Mouse (Mus musculus) thymus, postnatal 10 days (tissue): Measurements from ENCODE around the gene Knop1.

Experiments
- DNase-seq, 2 experiments: peaks; one replicate each; pipeline ENCODE4 v3.0.0; 2021; ENCODE audit warnings: low spot score in 2 of 2

The Knop1 gene

DNA sequence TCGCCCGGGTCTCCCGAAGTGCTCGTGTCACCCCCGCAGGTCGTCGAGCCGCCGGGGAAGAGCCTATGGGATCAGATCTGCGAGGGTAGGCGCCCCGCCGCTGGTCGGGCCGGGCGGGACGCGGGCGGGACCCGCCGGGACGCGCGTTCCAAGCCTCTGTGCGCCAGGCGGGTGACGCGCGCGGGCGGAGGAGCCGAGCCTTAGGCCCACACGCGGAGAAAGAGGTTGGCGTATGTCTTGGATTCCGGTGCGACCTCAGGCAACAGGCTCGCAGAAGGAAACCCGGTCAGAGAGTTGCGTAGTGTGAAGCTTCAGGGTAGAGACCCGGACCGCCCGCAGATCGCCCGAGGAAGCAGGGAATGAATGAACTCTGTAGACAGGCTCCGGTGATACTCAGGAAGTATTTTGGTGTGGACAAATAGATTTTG, at the start of gene Knop1:
Gene Knop1, minus strand, starts transcription at position 378 of the 428 bp plus-strand sequence.
- no peak for DNase-seq

DNA sequence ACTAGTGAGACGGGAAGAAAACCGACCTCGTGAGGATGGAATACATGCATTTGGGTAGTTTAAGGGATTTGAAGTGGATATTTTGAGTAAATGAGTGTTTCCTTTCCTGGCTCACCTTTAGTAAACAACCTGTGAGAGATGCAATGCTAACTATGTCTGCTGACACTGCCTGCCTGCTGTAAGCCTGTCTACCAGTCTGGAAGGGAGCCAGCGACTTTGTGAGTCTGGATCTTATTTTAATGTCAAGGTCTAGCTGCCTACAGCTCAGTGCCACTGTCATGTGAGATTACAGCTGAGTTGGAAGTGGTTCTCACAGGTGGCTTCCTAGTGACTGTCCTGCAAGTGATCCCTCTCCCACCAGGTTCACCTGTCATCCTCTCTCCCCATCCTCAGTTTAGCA, 48.5 kb upstream of the Knop1 start:
- no peak for DNase-seq

DNA sequence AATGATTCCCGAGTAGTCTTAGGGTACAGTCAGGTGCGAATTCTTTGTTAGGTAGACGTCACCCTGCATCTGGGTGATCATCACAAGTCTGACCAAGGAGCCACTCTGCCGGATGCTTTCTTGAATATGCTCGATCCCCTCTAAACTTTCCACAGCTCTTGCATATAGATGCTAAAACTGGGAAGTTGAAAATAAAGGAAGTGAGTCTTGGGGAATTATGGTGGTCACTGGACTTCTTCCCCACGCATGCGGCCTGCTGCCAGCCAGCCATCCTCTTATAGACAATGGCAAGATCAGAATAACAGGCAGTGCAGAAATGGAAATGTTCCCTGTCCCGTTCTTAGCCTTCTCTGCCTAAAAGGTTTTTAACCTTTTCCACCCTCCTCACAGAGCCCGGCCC, 47.8 kb upstream of the Knop1 start:
- DNase-seq = no peak

DNA sequence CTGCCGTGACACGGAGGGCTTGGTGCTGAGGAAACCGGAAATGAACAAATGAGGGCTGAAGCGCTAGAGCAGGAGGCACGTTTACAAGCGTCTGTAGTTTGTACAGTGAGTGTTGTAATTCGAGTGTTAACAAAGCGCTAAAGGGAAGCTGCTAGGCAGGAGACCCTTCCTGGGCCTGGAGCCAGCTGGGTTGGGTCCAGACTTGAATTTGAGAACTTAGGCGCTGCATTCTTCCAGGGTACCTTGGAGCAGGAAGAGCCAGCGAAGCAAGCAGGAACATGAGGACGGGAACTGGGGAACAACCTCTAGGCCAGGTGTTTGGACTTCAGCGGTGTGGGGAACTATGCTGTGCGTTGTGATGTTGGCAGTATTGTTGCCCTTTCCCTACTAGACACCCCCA, 46.9 kb upstream of the Knop1 start:
- no peak for DNase-seq

DNA sequence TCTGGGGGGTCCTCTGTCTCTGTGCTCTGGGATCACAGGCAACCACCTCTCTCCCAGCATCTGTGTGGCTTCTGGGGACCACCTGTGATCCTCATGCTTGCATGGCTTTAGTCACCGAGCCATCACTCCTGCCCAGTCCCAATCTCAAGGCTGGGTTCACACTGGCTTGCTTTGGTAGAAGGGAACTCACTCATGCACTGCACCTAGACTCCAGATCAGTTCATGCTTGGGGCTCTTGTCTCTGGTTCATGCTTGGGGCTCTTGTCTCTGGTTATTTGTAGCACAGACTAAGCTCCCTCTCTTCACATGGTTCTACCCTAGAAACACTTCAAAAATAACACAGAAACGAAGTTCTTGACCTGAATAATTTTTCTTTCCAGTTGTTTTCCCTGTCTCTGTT, 44.0 kb upstream of the Knop1 start:
- no peak for DNase-seq

DNA sequence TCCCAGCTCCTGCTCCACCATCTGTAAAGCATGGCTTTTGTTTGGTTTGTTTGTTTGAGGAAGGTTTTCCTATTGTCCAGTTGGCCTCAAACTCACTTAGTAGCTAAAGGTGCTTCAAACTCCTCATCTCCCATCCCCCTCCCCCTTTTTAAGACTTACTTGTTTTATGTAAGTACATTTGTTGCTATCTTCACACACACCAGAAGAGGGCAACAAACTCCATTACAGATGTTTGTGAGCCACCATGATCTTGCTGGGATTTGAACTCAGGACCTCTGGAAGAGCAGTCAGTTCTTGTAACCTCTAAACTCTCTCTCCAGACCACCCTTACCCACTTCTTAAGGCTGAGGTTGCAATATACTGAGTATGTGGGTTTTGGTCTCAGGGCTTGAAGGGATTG, 42.0 kb upstream of the Knop1 start:
- no peak for DNase-seq

DNA sequence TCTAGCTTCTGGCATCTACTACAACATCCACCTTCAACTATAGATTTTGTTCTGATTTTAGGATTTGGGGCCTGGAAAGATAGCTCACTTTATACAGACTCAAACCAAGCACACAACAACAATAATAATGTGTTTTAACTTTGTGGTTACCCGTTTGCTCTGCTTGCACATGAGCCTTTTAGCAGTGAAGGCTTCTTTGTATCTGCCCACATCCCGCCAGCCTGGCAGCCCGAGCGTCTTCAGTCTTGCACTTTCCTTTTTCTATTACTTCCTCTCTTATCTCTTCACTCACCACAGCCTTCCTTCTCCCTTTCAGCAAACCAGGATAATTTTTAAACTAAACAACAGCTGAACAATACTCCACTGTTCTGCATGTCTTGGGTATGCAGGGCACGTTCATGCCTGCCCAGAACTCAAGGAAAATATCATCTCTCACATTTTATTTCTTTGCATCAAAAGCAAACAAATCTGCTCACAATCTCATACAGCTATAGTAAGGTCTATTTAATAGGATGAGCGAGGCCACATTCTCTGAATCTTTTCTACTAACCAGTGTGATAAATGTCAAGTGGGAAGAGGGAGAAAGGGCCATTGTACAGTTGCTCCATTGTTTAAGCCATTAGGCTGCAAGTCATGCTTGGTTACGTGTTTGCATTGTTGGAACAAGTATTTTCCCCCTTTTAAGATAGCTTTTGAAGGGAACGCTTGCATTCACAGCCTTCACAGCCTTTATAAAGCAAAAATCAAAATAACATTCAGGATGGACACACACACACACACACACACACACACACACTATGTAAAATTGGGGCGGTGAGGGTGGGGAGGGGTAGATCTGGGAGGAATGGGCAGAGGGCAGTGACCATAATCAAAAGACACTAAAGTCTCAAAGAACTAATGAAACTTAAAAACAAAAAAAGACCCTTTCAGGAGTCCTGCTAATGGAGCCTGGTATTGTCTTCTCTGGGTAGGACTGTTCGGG, 39.7 kb upstream of the Knop1 start:
- peak in 1 of 2 experiments; percentile 11 for DNase-seq

DNA sequence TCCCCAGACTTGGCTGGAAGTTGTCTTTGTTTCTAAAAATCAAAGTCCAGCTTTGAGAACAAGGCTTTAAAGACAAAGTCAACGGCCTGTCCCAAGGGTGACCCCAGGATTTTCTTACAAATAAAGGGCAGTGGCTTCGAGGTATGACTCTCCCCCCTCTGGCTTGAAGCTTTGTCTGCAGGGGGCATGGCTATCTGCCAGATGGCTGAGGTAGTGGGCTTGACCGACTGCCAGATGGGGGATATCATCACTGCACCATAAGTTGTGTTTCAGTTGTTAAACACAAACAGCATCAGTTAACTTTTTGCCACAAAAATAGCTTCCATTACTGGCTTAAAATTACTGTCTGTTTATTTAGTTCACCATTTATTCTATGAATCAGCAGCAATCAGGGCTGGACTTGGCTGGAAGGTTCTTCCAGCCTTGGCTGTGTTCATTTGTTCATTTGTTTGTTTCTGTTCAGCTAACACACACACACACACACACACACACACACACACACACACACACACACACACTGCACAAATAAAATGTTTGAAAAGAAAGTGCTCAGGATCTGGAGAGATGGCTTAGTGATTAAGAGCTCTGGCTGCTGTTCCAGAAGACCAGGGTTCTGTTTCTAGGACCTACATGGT, 33.1 kb upstream of the Knop1 start:
- DNase-seq = no peak

DNA sequence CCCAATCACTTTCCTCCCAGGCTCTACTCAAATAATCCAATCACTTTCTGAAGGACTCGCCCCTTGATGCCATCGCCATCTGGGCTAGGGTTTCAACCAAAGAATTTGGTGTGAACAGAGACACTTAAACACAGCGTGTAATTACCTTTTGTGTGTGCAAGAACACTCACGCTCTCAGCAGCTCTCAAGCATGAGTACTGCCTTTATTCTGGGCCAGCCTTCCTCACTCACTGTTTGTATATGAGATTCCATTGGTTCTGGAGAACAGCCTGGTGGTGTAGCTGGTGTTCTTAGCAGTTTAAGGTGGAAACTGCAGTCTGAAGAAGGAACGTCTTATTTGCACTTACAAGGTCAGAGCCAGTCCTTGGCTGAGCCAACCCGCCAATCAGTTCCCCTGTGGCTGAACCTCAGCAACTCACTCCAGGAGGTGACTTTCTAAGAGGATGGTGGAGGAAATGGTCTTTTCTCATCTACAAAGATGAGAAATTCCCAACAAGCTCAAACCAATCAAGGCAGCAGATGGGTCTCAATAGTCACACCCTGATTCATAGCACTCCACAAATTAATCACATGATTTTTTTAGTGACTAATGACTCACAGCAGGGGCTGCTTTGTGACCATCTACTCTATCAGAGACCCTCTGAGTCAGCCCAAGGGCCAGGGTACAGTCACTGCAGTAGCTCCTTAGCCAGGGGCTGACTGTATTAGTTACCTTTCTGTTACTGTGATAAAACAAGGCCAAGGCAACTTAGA, 31.4 kb upstream of the Knop1 start:
- DNase-seq = no peak

DNA sequence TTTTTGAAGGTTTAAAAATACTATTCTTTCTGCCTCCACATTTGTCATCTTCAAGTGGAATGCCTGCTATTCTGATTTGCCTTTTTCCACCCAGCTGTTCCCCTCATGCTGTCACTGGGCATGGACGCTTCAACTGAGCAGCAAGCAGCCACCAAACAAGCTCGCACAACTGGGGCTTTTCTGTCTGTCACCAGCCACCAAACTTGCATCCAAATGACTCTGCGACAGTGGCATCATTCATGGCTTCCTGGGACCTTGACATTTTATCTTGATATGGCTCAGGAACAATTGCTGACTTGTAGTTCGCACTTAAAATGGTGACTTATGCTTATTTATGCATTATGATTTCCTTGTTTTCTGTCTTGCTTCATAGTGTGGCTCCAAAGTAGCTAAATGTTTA, 28.9 kb upstream of the Knop1 start:
- DNase-seq = no peak

DNA sequence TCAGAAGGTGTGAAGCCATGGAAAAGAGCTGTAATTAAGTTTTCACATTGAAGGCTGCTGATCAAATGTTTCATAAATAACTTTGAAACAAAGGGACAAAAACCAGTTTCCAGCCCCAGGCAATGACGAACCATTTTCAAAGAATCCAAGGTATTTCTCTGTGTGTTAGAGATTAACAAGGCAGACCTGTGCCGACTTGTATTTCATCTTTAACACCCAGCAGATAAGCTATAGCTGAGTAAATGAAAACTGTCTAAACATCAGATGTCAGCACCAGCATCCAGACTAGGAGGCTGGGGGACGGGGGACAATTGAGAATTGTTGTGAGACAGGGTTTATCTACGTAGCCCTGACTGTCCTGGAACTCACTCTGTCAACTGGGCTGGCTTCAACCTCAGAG, 27.9 kb upstream of the Knop1 start:
- no peak for DNase-seq

DNA sequence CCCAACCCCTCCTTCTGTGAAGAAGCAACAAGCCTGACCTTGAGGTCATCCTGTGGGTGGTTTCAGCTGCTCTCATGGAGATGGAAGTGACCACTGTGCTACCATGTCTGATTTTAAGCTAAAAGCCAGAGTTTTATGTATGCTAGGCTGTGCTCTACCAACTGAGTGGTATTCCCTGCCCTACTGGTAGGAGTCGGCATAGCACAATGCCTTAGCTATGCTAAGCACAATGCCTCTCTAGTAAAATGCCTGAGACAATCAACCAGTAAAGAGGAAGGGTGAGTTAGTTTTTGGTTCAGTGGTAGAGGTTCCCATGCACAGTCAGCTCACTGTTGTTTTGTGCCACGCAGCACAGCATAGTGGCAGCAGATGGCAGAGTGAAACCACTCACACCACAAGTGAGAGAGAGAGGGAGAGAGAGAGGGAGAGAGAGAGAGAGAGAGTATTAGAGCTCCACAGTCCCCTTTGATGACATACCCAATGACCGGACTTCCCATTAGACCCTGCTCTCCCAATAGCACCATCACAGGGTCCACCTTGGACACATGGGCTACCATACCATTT, 23.5 kb upstream of the Knop1 start:
- no peak for DNase-seq

DNA sequence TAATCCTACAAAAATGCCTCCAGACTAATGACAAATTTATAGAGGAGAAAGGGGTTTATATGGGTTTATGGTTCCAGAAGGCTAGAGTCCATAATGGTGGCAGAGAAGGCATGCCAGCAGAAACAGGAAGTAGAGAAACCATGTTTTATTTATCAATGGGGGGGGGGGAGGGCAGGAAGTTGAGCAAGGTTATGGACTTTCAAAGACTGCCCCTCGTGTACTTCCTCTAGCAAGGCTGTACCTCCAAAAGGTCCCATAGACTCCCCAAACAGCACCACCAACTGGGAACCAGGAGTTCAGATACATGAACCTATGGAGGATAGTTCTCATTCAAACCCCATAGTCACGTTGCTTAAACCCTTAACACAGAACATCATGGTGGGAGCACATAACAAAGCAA, 9.3 kb upstream of the Knop1 start:
- no peak for DNase-seq

DNA sequence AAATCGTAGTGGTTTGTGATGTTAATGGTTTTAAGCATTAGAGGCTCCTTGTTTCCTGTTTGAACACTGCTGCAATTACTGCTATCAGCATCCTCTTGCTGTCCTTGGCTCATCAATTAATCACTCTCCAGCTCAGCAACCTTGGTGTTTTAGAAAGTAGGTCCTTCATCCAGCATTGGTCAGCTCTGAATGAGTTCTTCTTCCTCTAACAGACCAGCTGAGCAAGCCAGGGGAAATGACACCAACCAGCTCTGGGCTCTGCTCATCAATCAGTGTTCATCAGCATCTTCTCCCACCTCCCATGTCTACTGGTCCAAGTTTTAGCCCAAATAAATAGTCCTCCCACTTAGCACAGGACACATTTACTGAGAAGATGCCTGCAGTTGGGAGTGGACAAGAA, 2.6 kb upstream of the Knop1 start:
- no peak for DNase-seq

DNA sequence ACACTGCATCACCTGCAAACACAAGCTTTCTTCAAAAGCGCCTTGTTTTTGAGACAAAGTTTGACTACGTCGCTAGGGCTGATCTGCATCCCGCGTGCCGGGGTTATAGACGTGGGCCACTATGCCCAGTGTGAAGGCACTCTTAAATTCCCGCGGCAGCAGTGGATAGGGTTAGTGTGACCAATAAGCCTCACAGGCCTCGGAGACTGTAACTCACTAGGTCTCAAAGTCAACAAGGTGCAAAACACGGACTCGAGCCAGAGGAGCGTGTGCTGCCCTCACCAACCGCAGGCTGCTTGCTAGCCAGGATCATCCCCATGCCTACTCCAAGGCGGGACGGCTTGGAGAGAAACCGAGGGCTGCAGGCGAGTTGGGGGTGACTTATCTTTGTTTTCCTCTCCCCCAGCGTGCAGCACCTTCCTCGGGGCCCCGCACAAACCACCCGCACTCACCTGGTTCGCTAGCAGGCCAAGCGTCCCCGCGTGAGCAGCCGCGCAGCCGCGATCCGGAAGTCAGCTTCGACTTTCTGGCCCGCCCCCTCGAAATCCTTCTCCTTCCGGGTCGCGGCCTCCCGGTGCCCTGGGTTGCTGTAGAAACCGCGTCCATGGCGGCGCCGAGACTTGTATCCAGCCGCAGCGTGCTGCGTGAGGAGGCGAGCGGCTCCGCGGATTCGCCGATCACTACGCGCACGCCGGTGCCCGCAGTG, 730 bp downstream of the Knop1 start, which contains the start of gene Iqck:
Gene Iqck, plus strand, starts transcription at position 582 of the 706 bp plus-strand sequence.
- peak; percentile 83 to 88 for DNase-seq

DNA sequence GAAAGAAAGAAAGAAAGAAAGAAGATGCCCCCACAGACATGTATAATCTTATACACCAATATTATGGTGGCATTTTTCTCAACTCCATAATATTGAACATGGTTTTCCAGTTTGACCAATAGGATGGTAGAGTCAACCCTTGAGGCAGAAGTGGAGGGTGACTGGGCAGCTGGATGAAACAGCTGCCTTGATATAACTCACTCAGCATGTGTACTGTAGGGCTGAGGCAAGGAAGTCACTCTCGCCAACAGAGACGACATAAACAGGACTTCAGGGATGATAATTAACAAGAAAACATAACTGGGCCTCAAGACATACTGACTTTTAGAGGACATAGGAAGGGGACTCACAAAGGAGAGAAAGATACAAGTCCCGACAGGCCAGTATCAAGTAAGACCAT, 1.4 kb downstream of the Knop1 start:
- no peak for DNase-seq

DNA sequence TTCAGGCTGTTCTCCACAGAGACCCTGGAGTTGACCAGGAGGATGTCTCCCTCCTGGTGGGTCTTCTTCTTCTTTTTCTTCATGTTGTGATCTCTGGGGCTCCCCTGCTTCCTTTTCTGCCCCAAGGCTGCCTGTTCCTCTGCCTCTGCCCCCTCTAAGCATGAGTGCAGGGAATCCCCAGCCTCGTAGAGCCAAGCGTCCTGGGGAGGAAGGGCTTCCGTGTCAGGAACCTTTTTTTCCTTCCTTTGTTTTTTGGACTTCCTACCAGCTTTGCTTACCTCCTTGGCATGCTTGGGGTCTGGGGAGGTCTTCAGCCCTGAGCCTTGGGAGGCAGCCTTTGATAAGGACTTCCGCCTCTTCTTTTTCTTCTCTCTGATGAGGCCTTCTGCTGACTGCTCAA, 3.4 kb downstream of the Knop1 start:
- DNase-seq = no peak

DNA sequence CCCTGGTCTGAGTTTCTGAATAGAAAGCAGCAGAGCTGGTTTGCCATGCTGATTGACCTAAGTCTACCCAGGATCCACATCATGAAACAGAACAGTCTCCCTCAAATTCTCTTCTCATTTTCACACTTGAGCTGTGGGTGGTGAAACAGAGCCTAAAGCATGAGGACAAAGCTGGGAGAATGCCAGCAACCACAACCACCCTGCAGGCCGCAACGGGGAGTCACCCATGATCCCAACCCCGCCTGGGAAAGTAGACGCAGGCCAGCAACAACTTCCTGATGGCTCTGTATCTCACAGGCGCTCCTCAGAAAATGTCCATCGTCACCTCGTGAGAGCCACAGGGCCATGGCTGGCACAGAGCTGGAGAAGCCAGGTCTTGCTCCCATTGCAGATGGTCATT, 4.5 kb downstream of the Knop1 start:
- DNase-seq = no peak

DNA sequence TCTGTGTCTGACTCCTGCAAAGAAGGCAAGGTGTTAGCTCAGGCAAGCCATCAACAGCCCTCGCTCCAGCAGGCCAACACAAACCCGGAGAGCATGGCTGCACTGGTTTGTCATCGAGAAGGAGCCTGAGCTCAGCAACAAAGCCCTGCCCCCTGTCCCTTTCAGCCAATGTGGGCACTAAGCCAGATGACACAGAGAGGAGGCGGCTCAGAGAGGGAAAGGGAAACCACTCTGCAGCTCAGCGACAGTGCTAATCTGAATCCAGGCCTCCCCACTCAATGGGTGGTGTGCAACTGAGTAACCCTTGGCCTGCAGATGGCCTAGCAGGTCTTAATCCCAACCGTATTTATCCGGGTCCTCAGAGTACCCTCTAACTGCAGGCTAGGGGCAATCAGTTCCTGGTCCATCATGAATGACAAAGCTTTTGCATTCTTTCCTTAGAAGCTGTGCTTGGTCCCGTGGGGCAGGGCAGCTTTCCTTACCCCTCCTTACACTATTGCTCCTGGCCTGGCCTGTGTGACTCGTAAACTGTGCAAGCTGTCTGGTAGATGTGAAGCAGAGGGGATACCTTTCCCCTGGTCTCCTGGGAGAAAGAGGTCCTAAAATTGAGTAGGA, 5.3 kb downstream of the Knop1 start:
- DNase-seq = no peak

DNA sequence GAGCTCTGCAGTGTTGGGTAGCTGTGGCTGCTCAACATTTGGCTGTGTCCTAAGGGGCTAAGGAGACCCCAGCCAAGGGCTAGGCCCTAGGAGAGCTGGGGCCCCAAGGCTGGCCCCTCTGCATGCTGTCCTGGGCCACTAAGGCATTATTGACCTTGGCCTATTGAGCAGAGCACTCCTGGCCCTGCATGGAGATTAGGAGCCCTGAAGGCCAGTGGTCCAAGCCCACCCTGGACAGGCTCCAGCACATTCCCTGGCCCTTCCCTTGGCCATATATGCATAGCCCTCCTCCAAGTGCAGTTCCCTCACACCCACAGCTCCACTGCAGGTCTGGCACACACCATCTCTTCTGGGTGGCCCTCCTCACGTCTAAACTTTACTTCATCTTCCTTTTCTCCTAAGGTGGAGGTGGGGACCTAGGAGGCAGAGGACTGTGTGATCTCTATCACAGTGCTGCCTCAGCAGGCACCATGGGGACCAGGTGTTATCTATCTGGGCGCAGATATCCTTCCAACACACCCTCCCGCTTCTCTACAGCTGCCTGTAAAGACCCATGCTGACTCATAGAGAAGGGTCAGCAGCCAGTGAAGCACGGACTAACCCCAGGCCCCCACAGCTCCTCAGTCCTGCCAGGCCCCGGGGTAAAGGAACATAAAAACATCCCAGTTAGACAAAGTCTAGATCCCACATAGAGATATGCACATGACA, 6.4 kb downstream of the Knop1 start:
- DNase-seq = no peak
